Mouse (Mus musculus): ENCODE measurements around the gene Exd2. TPM values are rescaled to one million over a fixed set of nuclear protein-coding genes. Genes with fewer than 3 reads are reported as not detected.

Gene Exd2
- total RNA-seq, 4 experiments from 2014 or later: 24.7 to 42.5 (median 31.2) TPM

Other genes with a start within 250 kb of the Exd2 start
- 10 to 100 TPM; 35.5 to 51.7 (median 44.4) TPM for gene Actn1, start 202.7 kb upstream of the Exd2 start, total RNA-seq (2022)
- 10 to 100 TPM; 37.0 to 46.5 (median 41.6) TPM for gene Dcaf5, start 26.5 kb upstream of the Exd2 start, total RNA-seq (2022)
- 10 to 100 TPM in 1 of 4 experiments, 1 to 10 TPM in 3; 9.3 to 14.4 (median 9.6) TPM for gene Galnt16, start 55.2 kb downstream of the Exd2 start, total RNA-seq (2022)
- 10 to 100 TPM; 50.0 to 60.0 (median 55.6) TPM for gene Slc39a9, start 180.8 kb downstream of the Exd2 start, total RNA-seq (2022)
- 10 to 100 TPM; 31.4 to 52.6 (median 43.5) TPM for gene Erh, start 181.2 kb downstream of the Exd2 start, total RNA-seq (2022)
- under 1 TPM in 1 of 4 experiments, not detected in 3; 0.07 TPM for gene Plekhd1, start 229.5 kb downstream of the Exd2 start, total RNA-seq (2022)